Mouse (Mus musculus): ENCODE data around the gene Prx. TPM values are rescaled to one million over a fixed set of nuclear protein-coding genes. Genes with fewer than 3 reads are reported as not detected.

The Prx gene
- polyA plus RNA-seq, 2 experiments from 2014 or later: 0.11 to 0.68 TPM

DNA sequence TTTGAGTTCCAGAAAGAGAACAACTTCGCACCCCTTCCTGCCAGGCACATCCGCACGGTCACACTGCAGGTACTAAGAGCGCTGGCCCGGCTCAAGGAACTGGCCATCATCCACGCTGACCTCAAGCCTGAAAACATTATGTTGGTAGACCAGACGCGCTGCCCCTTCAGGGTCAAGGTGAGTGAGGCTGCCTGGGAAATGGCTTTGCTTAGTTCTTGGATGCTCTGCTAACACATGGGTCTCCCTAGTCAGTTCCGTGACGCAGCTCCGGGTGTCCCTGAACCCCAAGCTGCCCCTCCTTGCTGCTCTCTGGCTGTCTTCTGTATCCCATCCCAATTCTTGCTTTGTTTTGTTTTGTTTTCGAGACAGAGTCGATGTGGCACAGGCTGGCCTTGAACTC, 24.7 kb downstream of the Prx start:
- ATAC-seq: no peak

DNA sequence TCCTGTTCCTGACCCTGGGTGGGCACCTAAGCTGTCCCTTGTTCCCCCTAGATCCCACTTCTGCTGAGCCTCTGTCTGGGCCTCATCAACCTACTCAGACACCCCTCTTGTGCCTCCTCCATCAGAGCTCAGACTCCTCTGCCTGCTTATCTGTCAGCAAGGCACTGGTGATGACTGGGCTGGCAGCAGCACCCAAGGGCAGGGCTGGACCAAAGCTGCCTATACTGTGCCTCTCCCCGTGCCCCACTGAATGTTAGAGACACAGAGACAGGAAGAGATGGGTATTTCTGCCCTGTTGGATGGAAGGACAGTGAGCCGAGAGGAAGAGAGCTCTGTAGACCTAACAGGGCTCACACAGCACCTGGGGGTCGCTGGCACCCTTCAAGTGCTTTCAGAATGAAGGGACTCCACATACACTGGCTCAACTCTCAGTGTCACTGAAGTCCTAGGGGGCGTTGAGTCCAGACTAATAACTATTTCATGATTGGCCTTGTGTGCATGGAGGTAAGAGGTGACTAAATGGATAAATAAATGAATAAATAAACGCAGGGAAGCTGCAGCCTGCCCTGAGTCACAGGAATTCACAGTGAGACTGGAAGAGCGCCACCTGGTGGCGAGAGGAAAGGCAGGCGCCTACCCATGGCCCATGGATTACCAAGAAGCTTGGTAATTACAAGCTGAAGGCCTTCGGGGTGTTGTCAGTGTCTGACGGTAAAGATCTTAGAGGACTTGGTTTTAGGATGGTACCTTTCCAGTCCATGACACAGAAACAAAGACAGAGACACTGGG, 27.1 kb downstream of the Prx start:
- peak; percentile 52 for ATAC-seq

DNA sequence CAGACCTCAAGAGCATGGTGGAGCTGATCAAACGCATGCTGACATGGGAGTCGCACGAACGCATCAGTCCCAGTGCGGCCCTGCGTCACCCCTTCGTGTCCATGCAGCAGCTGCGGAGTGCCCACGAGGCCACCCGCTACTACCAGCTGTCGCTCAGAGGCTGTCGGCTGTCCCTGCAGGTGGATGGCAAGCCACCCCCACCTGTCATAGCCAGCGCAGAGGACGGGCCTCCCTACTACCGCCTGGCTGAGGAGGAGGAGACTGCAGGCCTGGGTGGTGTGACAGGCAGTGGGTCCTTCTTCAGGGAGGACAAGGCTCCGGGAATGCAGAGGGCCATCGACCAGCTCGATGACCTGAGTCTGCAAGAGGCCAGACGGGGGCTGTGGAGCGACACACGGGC, 29.9 kb downstream of the Prx start:
- ATAC-seq: no peak

DNA sequence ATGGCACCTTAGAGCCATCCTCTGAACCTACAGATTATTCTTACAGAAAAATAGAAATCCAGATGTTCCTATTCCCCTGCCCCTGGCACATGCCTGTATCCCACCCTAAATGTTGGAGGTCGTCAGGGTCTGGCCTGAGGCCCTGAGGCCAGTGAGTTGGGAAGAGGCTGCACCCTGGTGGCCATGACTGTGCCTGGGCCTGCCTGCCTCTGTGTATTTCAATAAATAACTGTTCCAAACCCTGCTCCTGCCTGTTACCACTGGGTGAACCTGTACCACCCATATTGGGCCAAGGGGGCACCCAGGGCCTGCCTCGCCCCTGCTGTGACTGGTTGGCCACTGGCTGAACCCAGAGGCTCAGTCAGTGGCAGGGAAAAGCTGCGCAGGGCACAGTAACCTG, 31.8 kb downstream of the Prx start:
- ATAC-seq: no peak

DNA sequence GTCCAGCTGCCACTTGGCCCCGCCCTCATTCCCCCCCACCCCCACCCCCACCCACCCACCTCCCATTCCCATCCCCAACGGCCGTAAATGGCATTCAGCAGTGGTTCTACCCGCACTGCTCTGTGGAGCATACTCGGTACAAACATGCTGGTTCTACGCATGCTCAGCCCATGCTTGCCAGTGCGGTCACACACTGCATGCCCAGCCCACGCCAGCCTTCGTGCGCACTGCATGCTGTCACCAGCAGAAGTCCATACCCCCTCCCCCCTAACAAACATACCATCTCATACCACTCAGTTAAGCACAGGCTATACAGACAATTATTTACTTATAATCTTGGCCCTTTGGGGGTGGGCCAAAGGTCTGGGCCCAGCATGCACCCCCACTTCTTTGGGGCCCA, 32.6 kb downstream of the Prx start:
- no peak for ATAC-seq

DNA sequence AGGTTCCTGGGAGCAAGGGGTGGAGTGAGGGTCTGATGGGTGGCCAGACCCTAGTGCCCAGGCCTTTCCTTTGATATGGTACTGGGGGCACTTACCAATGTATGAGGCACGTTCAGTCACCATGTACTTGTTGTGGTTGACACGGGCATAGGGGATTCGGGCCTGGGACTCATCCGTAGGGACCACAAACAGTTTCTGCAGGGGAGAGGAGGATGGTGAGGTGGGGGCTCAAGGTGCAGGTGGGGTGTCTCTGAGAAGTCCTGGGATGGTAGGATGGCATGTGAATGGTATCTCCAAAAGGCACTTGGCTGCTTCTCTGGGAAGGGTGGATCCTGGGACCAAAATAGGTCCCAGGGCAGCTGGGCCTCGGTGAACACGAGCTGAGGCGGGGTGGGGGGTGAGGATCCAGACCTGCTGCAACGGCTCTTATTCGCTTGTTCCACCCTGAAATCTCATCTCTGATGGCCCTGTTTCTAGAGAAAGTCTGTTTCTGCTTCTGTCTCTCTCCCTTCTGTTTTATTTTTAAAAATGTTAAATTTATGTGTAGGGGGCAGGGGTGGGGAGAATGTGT, 33.4 kb downstream of the Prx start:
- no peak for ATAC-seq

DNA sequence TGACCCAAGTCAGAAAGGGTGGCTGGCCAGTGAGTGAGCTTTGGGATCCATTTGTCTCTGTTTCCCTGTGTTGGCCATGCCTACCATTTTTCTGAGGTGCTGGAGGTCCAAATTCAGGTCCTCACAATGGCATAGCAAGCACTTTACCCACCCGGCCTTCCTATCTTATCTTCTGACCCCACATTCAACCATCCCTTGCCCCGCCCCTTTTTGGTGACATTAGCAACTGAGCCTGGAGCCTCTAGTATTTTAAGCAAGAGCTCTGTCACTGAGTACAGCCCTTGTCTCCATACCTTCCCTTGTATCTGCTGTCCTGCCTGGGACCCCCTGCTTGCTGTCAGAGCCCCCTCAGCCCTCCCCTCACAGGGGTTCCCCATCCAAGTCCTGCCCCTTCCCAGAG, 36.3 kb downstream of the Prx start:
- ATAC-seq: no peak

DNA sequence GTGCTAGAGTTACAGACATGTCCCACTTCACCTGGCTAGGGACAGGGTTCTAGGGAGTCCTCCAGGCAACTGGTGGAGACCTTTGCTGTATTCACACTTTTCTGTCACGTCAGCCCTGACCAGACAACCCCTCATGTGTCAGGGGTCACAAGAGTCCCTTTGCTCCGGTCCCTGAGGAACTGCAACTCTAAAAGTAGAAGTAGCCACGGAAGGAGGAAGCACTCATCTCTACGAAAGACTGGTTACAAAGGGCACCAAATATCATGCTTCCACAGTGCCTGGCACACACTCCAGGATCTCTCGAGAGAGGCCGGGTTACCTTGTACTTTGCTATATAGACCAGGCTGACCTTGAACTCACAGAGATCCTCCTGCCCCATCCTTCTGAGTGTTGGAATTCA, 37.5 kb downstream of the Prx start:
- ATAC-seq: no peak

DNA sequence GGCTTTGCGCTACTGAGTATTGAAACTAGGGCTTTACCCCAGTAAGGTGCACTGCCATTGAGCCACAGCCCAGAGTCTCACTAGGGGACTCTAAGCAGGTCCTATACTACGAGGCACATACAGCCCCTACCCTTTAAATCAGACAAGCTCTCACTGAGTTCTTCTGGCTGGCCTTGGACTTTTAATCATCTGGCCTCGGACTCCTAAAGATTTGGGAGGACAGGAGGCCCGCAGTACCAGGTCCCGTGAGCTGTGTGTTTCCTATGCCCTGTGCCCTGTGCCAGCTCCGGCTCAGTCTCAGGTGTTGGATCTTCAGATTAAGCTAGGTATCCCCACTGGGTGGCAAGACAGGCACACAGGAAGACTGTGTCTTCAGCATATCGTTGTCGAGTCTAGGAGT, 38.9 kb downstream of the Prx start:
- no peak for ATAC-seq

DNA sequence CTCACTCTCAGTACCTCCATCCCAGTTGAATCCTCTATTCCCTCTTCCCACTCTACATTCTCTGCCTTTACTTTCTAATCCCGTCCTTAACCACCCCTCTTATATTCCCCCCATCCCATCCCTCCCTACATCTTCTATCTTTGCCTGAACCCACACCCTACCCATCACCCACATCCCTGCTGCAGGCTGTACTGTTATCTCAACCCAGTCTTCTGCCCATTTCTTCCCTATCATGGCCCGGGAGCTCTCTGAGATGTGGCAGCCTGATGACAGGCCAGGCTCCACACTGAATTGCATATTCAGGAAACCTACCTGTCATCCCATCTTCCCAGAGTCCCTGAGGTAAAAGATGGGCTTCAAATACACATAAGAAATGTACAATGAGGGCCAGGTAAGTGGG, 39.7 kb downstream of the Prx start:
- ATAC-seq: no peak

DNA sequence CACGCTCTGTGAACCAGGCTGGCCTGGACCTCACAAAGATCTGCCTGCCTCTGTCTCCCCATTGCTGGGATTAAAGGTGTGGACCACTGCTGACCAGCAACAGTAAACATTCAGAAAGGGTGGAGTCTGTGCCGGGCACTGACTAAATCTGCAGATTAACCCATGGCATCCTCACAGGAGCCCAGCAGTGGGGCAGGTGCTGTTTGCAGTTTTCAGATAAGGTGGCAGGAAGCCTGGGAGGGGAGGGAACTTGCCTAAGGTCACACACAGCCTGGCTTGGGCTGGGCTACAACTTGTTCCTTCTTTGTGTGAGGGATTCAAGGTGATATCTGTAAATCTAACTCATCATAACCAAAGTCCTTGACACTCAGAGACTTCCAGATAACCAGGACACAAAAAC, 41.4 kb downstream of the Prx start:
- ATAC-seq: no peak

DNA sequence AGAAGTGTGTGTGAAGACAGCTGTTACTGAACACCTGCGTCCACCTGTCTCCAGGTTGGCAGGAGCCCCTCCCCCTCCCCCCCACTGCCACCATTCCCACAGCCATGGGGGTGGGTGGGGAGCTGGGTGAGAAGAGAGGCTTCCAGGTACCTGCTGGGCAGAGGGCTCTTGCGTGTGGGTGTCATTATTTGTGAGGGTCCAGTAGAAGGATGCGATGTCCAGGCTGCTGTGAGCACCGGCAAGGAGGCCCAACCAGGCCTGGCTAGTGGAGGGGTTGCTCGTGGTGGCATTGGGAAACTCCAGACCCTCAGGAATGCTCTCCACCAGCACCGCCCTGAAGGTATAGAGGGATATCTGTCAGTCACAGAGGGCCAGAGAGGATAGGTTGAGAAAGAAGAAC, 41.8 kb downstream of the Prx start:
- no peak for ATAC-seq

DNA sequence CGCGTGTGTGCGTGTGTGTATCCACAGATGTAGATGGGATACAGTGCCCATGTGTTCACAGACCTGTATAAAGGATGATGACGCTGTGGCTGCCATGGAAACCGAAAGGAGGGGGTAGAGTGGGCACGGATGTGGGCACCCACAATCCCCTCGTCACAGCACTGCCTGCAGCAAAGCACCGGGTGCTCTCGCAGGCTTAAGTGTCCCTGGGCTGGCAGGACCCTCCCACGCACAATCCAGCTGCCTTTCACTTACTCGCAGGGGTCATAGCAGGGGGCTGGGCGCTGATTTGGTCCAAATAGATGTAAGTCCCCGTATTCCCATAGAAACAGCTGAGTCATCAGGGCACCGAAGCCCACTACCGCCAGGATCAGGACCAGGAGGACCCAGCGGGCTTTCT, 42.3 kb downstream of the Prx start:
- peak; percentile 81 for ATAC-seq

DNA sequence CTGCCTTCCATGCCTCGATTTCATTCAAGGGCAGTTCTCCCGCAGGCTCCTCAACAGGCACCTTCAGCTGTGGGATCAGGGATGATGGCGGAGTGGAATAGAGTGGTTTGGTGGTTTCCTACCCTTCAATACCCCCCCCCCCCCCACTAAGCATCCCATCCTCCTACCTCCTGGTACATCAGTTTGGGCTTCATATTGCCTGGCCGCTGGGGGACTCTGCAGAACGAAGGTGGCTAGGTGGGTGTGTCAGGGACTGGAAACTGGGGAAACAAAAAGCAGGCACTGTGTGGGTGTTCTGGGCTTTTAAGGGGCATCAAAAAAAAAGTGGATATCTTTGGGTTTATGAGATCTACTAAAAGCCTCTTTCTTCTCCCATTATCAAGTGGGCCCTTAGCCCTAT, 42.8 kb downstream of the Prx start:
- no peak for ATAC-seq

DNA sequence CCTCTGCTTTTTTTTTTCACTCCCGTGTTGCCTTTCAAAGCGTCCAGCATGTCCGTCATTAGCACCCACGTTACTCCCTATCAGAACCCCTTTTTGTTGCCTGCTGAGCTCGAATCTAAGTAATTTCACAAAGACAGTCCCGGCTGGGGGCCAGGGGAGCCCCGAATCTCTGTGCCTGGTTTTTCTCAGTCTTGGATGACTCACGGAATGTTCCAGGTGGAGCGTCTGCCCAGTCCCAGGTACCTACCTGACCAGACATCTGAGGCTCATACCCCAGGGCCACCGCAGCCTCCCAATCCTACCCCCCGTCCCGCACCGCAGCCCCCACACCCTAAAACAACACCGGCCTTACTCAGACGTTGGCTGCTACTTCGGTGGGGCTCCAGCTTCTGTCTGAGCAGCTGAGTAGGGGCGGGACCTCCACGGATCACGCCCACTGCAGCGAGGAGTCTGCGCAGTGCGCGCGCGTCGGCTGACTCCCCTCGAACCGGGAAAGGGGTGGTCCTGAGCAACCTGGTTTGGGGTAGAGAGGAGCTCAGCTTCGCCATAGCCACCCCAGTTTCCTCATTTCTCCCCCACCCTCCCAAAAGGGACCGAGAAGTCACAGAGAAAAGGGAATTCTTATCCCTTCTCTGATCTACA, 43.4 kb downstream of the Prx start:
- peak; percentile 30 for ATAC-seq

DNA sequence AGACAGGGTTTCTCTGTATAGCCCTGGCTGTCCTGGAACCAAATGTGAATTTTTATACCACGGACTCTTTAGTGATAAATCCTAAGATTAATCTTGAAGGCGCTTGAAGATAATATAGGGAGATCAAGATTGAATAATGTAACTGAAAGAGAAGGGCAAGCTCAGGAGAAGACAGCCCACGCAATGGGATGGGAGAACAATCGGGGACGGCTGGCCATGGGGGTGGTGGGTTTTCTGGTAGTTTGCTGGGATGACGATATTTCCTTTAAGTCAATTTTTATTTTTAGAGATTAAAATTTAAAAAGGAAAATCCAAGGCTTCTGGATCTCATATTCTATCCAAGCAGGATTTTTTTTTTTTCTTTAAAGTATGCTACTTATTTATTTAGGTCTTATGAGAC, 43.9 kb downstream of the Prx start:
- ATAC-seq: no peak

DNA sequence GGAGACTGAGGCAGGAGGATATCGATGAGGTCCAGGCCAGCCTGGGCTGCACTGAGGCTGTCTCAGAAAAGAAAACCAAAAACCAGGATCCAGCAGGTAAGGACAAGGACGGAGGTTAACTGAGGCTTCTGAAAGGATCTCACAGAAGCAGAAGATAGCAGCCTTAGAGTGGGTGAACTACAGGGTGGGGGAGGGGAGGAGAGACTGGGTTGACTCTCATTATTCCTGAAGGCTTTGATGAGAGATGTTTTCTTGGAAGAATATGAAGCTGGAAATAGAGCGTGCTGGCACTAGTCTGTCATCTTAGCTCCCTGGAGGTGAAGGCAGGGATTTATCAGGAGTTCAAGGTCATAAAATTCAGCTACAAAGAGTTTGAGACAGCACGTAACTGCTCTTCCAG, 44.7 kb downstream of the Prx start:
- no peak for ATAC-seq

DNA sequence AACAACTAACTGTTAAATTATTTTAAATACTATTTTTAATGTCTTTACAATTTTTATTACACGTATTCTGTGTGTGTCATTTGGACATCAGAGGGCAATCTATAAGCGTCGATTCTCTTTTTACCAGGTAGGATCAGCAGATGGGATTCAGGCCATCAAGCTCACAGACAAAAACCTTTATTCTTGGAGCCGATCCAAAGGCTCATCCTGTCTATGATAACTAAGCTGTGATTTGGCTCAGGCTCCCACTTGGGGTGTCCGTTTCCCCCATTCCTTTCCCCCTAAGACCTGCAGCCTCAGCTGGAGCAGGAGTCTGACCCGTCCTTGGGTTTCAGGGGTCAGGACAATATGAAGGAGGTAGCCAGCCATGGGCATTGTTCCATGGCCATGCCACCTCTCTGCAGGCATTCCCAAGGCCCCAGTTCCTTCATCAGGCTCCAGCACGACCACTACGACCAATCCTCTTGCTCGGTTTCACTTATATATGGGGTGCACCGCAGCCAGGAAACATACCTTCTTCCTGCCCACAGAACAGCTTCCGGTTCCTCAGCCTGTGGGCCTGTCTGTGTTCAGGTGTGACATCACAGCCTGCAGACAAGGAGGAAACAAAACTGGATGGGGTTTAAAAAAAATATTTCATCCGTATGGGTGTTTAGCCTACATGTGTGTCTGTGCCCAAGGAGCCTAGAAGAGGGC, 45.7 kb downstream of the Prx start:
- peak; percentile 85 for ATAC-seq

DNA sequence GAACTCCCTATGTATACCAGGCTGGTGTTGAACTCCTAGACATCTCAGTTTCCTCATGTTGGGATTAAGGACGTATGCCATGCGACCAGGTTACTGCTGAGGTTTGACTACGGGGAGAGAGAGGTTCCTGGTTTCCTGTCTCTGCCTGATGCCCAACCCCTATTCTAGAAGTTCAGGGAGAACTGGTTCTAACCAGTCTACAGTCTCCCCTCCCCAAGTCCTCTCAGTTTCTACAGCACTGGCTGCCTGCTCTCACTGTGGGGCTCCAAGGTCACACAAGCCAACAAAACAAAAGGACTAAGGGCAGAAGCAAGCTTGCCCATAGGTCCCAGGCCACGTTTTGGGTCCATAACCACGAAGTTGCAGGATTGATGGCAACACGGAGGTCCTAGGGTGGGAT, 50.5 kb downstream of the Prx start:
- no peak for ATAC-seq

DNA sequence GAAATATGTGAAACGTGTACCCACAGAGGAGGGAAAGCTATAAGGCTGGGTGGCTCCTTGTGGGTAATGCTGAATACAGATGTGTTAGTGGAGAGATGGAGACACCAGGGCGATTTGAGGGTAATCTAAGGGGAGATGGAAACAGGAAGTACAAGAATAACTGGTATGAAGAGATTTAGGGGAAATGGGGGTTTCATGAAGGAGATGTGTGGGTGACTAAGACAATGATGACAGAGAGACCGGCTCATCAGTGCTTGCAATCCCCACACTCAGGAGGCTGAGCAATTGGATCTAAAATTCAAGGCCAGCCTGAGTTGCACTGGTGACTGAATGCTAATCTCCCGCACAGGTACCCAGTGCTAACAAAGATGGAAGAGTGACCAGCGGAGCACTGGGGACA, 52.9 kb downstream of the Prx start:
- no peak for ATAC-seq

DNA sequence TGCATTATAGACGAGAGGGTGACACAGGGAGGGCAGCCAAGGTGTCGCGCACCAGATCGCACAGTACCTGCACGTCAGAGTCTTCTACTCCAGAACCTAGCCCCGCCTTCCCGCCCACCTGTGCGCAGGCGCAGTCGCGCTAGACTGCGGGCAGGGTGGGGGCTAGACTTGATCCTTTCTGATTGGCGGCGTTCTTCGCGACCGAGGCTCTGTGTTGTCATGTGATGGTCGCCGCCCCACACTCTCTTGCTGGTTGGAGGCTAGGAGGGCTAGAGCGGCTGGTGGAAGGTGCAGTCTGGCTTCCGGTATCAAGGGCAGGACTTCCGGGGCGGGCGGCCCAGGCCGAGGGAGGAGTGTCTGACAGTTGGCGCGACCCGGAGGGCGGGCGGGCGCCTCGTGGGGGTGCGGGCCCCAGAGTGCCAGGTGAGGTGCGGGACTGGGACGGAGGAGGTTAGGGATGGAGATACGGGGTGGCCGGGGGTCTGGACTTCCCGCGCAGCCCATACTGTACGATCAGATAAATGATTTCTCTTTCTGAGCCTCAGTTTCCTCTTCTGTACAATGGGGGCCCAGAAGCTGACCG, 53.9 kb downstream of the Prx start, which contains the start of the genes Pld3 and 2310022A10Rik:
Gene Pld3 (minus strand): TSS at position 288 of the 583 bp plus-strand sequence.
Gene 2310022A10Rik (plus strand): TSS at position 303 of the 583 bp plus-strand sequence.
- peak; percentile 99 for ATAC-seq

DNA sequence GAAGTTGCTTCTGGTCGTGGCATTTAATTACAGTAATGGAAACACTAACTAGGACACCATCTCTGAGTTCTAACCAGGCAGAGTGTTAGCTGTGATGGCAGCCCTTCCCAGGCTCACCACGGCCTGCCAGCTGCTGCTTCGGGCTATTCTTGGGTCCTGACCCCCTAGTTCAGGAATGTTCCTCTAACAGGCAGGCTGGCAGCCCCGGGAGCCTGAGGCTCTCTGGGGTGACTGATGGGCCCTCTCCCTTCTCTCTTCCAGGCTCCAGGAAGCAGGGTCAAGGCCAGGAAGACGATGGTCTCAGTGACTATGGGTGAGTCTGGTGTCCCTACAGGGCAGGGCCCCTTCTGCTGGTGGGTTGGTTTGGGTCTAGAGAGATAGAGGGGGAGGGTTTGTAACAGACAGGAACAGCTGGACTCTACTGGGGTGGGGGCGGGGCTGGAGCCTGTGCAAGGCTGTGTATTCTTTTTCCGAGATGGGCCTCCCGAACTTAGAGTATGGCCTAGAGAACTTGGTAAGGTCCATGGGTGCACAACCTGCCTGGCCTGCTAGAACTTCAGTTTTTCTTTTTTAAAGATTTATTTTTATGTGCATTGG, 61.3 kb downstream of the Prx start:
- no peak for ATAC-seq

DNA sequence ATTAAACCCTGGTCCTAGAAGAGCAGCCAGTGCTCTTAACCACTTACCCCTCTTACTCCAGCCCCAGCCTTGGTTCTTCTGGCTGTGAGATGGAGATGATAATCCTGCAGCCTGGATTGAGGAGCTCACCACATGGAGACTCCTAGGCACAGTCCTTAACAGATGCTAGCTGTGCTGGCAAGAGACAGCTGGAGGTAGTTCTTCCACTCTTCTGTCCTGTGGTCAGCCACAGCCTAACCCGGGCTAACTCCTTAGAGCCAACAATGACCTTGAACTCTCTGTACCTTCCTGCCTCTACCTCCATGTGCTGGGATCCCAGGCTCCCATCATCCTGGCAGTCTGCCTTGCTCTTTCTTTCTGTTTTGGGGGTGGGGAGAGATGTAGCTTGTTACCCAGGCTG, 61.9 kb downstream of the Prx start:
- ATAC-seq: no peak
